Mouse (Mus musculus) small intestine, adult 2 months (tissue): ENCODE measurements at regions not wholly inside any gene's neighbourhood (a gene's known extent, or its start where the extent isn't known, plus 50 kb on each side); places are given as distances from the start of the nearest gene placed in this dataset.

ENCODE experiments used
- H3K27ac ChIP-seq: fragments of 200-500 bp; 2 replicates; pipeline ENCODE4 v1.5.1; 2012; ENCODE audit warnings: low read depth, low read length, control low read depth, inconsistent platforms; ENCODE audit not compliant: insufficient read depth
- H3K27me3 ChIP-seq: fragments of 200-500 bp; 2 replicates; pipeline ENCODE4 v1.6.1; 2012; ENCODE audit warnings: mild to moderate bottlenecking, moderate library complexity, low read length, inconsistent platforms; ENCODE audit not compliant: control insufficient read depth, insufficient read depth
- H3K36me3 ChIP-seq: fragments of 200-500 bp; 2 replicates; pipeline ENCODE4 v1.6.1; 2012; ENCODE audit warnings: mild to moderate bottlenecking, low read length, control low read depth, inconsistent platforms; ENCODE audit not compliant: control insufficient read depth, insufficient read depth
- H3K4me1 ChIP-seq: fragments of 200-500 bp; 2 replicates; pipeline ENCODE4 v1.6.1; 2012; ENCODE audit warnings: low read length, inconsistent platforms, mixed read lengths; ENCODE audit not compliant: control insufficient read depth, insufficient read depth, insufficient read length
- H3K4me3 ChIP-seq: fragments of 200-500 bp; 2 replicates; pipeline ENCODE4 v1.5.1; 2012; ENCODE audit warnings: low read depth, mild to moderate bottlenecking, control low read depth, inconsistent platforms, low read length, moderate library complexity
- CTCF ChIP-seq: fragments of 200-500 bp; IDR thresholded peaks from 2 replicates; pipeline ENCODE4 v1.5.1; 2012; ENCODE audit warnings: low read depth, mild to moderate bottlenecking, control low read depth, inconsistent platforms, low read length, moderate library complexity, mixed read lengths; ENCODE audit not compliant: insufficient replicate concordance, insufficient read length; ENCODE audit errors: extremely low read depth
- POLR2A ChIP-seq: fragments of 200-500 bp; IDR thresholded peaks from 2 replicates; pipeline ENCODE4 v1.6.1; 2012; ENCODE audit warnings: low read depth, mild to moderate bottlenecking, control low read depth, inconsistent platforms, low read length, moderate library complexity
- WGBS: fragments of 180-500 bp; shearing (Covaris S2); methylation state at CpG from one replicate; pipeline ENCODE4 v1.1.7; 2018; 5-methylcytosine and 5-hydroxymethylcytosine counted together

- Histone ChIP-seq H3K27me3 (no peaks in the 10 kb centered on the region), H3K36me3 (no peaks in the 10 kb centered on the region), H3K4me3 (no peak overlapping the region), H3K4me1 (peaks cover 15% of the 10 kb centered on the region), H3K27ac (no peak overlapping the region)
- 82% methylated on average over 8 of the region's 8 CpGs for WGBS
- no peak for TF ChIP-seq POLR2A
Measured at GRCm38 (mm10) chr6:100160670-100161069, 126.6 kb downstream of the Rybp start.

- no peak overlapping the region for H3K27ac ChIP-seq
- WGBS: 37% methylated on average over 4 of the region's 4 CpGs
- H3K36me3 ChIP-seq: no peaks in the 10 kb centered on the region
- H3K4me1 ChIP-seq: peaks cover 15% of the 10 kb centered on the region
- no peaks in the 10 kb centered on the region for H3K27me3 ChIP-seq
- no peak for TF ChIP-seq POLR2A
- TF ChIP-seq CTCF: no peak
- H3K4me3 ChIP-seq: no peak overlapping the region
Measured at GRCm38 (mm10) chr6:100159817-100160216, 127.5 kb downstream of the Rybp start.

GRCm38 (mm10) chr6:100159246-100159645 is 128.0 kb downstream of the Rybp start:
- H3K27ac ChIP-seq: no peak overlapping the region
- no peaks in the 10 kb centered on the region for H3K36me3 ChIP-seq
- H3K4me3 ChIP-seq: no peak overlapping the region
- TF ChIP-seq CTCF (no peak), POLR2A (no peak)
- H3K27me3 ChIP-seq: no peaks in the 10 kb centered on the region
- WGBS: 74% methylated on average over 1 of the region's 1 CpGs
- H3K4me1 ChIP-seq: peaks cover 15% of the 10 kb centered on the region

GRCm38 (mm10) chr6:100157288-100157687 is 130.0 kb downstream of the Rybp start:
- Histone ChIP-seq H3K4me3 (no peak overlapping the region), H3K27me3 (no peaks in the 10 kb centered on the region), H3K27ac (no peak overlapping the region), H3K4me1 (peaks cover 12% of the 10 kb centered on the region), H3K36me3 (no peaks in the 10 kb centered on the region)
- WGBS: 46% methylated on average over 7 of the region's 7 CpGs
- no peak for TF ChIP-seq CTCF
- no peak for TF ChIP-seq POLR2A

- H3K27ac ChIP-seq: no peak overlapping the region
- 92% methylated on average over 4 of the region's 4 CpGs for WGBS
- H3K4me3 ChIP-seq: no peak overlapping the region
Measured at GRCm38 (mm10) chr6:100156163-100156562, 131.1 kb downstream of the Rybp start.

GRCm38 (mm10) chr6:100155676-100156075 is 131.6 kb downstream of the Rybp start:
- TF ChIP-seq CTCF (no peak), POLR2A (no peak)
- 64% methylated on average over 20 of the region's 20 CpGs for WGBS
- no peak overlapping the region for H3K27ac ChIP-seq

More at GRCm38 (mm10) chr6:100156163-100156562, 131.1 kb downstream of the Rybp start:
- H3K4me1 ChIP-seq: peaks cover 12% of the 10 kb centered on the region
- no peaks in the 10 kb centered on the region for H3K36me3 ChIP-seq
- no peak for TF ChIP-seq POLR2A
- TF ChIP-seq CTCF: no peak
- no peaks in the 10 kb centered on the region for H3K27me3 ChIP-seq

GRCm38 (mm10) chr6:100151447-100151846 is 135.8 kb downstream of the Rybp start:
- Histone ChIP-seq H3K4me3 (no peak overlapping the region), H3K36me3 (no peaks in the 10 kb centered on the region), H3K4me1 (peaks cover 4% of the 10 kb centered on the region), H3K27me3 (no peaks in the 10 kb centered on the region), H3K27ac (no peak overlapping the region)
- TF ChIP-seq POLR2A (no peak), CTCF (no peak)
- WGBS: 85% methylated on average over 1 of the region's 1 CpGs

More at GRCm38 (mm10) chr6:100155676-100156075, 131.6 kb downstream of the Rybp start:
- H3K4me1 ChIP-seq: peaks cover 12% of the 10 kb centered on the region
- H3K36me3 ChIP-seq: no peaks in the 10 kb centered on the region
- no peaks in the 10 kb centered on the region for H3K27me3 ChIP-seq
- H3K4me3 ChIP-seq: no peak overlapping the region
